Mouse (Mus musculus): ENCODE measurements around the gene Gm17190.
"Not testable (repeated sequence)": the region's sequence is repeated elsewhere in the genome, so short reads cannot be mapped to it uniquely, and the experiment has no call there.

Gm17190 gene

GRCm38 (mm10) chr13:96081754-96082153, at the start of gene Gm17190:
Gm17190 (plus strand) TSS chr13:96082054.
- in situ Hi-C loops (cut with MboI; ENCODE audit: low sequenced_read_pairs), result not testable (repeated sequence)

- in situ Hi-C loops (cut with MboI; ENCODE audit: low sequenced_read_pairs), result loop anchor here (25.0 kb wide), 2 partner anchors 348 to 548 kb away; partner anchors contain the start of gene Poc5
Observed at GRCm38 (mm10) chr13:96039536-96039935, 42.3 kb upstream of the Gm17190 start.

- in situ Hi-C loops (cut with MboI; ENCODE audit: low sequenced_read_pairs), result loop anchor here (25.0 kb wide), 2 partner anchors 347 to 547 kb away; partner anchors contain the start of gene Poc5
Observed at GRCm38 (mm10) chr13:96040275-96041042, 41.4 kb upstream of the Gm17190 start.

DNA sequence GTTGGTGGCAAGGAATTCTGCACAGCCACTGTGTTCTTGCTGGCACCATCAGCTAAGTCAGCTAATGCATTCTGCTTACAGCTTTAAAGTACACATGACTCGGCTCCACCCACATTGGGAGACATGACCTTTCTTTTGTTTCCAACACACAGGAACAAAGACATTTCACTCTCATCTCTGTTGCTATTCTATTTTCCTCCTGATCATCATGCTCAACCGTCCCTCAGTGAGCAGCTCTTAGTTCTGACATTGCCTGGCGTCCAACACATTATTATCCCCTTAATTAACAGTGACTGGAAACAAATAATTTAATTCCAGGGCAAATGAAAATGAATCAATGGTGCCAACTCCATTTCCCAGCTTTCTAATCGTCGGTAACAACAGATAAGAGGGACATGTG, 36.5 kb upstream of the Gm17190 start:
- in situ Hi-C loops (cut with MboI; ENCODE audit: low sequenced_read_pairs), result loop anchor here (25.0 kb wide), 2 partner anchors 342 to 542 kb away; partner anchors contain the start of gene Poc5

DNA sequence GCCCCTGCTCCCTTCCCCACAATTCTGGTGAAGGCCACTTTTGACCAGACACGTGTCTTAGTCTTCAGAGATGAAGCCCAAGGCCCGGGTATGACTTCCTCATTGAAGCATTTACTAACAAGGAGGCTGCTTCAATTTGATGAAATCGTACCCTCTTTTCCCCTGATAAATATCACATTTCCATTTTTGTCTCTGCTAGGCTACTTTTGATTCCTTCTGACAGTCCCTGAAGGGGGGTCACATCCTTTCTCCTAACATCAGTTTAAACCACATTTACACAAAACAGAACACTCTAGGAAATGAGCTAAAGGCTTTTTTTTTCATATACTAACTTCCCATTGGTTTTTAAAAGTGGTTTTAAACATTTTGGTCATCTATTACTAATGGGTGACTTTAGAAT, 29.1 kb upstream of the Gm17190 start:
- in situ Hi-C loops (cut with MboI; ENCODE audit: low sequenced_read_pairs), result no loop called here

GRCm38 (mm10) chr13:96073555-96073954, 8.3 kb upstream of the Gm17190 start:
- in situ Hi-C loops (cut with MboI; ENCODE audit: low sequenced_read_pairs), result no loop called here

- in situ Hi-C loops (cut with MboI; ENCODE audit: low sequenced_read_pairs), result not testable (repeated sequence)
Observed at GRCm38 (mm10) chr13:96081276-96081675, 578 bp upstream of the Gm17190 start, which contains the start of gene Gm20075. Gm20075 (minus strand) TSS chr13:96081376.

GRCm38 (mm10) chr13:96085581-96086302, 3.9 kb downstream of the Gm17190 start:
- in situ Hi-C loops (cut with MboI; ENCODE audit: low sequenced_read_pairs), result no loop called here

DNA sequence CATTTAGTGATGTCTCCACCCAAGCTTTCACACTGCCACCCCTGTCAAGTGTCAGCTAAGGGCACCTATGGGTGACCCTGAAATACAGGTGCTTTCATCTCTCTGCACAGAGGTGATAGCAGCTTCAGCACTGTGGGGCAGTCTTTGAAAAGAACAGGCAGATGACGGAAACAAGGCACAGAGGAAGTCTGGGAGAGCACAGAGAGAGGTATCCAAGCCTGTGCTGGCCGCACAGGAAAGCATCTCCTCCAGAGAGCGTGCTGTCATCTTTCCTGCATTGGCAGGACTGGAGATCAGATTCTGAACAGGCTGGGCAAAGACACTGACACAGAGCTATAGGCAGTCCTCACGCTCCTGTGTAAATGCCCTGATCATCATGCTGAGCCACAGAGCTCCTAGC, 9.1 kb downstream of the Gm17190 start:
- in situ Hi-C loops (cut with MboI; ENCODE audit: low sequenced_read_pairs), result no loop called here

DNA sequence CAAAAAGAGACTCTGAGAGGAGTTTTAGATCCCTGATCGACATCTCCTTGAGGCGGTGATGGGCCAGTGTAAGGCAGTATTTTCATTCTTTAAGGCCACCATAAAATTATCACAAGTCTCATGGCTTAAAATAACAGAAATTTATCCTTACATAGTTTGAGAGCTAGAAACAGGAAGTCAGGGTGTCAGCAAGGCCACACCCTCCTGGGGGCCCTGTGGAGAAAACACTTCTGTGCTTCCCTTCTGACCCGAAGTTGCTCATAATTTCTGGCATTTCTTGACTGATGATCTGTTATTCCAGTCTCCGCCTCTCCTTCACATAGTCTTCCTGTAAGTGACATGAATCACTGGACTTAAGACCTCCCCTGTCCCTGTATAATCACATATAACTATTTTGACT, 24.5 kb downstream of the Gm17190 start:
- in situ Hi-C loops (cut with MboI; ENCODE audit: low sequenced_read_pairs), result no loop called here

DNA sequence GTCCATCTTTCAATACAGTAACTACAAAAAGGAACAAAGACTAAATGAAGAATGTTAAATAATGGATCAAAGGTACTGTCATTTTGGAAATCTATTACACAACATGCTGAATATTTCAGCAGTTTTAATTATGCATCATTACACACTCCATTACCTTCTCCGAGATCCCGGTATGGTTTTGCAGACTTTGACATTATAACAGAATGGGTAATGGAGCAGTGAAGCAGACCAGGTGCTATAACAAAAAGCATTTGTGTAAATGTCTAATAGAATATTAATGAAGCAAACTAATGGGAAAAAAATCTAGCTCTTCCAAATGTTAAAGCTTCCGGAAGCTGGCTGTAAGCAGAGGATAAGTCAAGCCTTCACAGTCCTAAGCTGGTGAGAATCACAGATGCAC, 28.9 kb downstream of the Gm17190 start:
- in situ Hi-C loops (cut with MboI; ENCODE audit: low sequenced_read_pairs), result no loop called here

DNA sequence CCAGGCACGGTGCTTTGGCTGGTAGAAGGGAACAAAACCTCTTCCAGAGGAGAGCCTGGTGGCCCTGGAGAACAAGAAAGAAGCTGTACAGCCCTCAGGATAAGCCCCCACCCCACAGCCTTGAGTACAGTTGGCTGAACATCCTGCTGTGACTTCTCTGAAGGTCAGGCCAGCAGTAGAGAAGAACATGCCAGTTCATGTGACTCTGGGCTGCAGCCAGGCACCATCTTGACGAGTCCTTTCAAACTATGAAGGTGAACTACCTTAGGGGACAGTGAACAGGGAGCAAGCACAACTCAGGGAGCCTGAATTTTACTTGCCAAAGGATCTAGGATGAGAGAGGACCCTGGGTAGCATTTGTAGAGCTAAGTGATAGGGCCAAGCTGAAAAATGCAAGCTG, 30.9 kb downstream of the Gm17190 start:
- in situ Hi-C loops (cut with MboI; ENCODE audit: low sequenced_read_pairs), result no loop called here

- in situ Hi-C loops (cut with MboI; ENCODE audit: low sequenced_read_pairs), result no loop called here
Observed at GRCm38 (mm10) chr13:96125011-96125410, 43.2 kb downstream of the Gm17190 start.

DNA sequence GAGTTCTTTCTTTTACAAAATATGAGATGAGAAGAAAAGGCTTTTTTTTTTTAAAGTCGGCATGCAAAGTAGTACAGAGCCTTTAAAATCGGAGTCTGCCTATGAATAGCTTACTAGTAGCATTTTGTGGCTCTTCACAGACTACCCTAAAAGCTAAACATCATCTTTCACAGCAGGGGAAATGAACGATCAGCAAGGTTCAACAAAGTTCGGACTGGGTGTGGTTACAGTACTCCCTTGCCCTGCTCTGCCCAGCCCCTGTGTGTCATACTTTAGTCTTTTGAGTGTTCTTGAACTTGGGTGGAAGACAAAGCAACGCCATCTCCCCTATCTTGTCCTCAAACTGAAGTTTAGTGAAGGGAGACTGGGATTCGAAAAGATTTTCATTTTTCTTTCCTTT, 44.8 kb downstream of the Gm17190 start:
- in situ Hi-C loops (cut with MboI; ENCODE audit: low sequenced_read_pairs), result no loop called here

DNA sequence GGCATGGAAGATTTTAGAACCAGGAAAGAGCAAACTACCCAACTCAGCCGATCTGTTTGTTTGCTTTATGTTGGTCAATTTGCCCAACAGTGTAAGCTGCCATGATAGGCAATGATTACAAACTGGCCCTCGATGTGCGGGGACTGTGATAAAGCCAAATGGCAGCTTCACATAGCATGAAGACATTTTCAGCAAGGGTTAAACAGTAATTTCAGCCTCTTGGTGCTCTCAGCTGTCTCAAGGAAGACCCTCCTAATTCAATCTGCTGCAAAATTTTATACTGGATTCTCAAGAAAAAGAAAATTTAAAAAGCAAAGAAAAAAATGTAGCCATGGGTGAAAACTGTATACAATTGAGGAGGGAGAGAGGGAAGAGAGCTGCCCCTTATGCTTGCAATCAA, 47.2 kb downstream of the Gm17190 start:
- in situ Hi-C loops (cut with MboI; ENCODE audit: low sequenced_read_pairs), result no loop called here

- in situ Hi-C loops (cut with MboI; ENCODE audit: low sequenced_read_pairs), result no loop called here
Observed at GRCm38 (mm10) chr13:96131050-96131449, 49.2 kb downstream of the Gm17190 start.

GRCm38 (mm10) chr13:96131911-96132310, 50.1 kb downstream of the Gm17190 start:
- in situ Hi-C loops (cut with MboI; ENCODE audit: low sequenced_read_pairs), result no loop called here

- in situ Hi-C loops (cut with MboI; ENCODE audit: low sequenced_read_pairs), result no loop called here
Observed at GRCm38 (mm10) chr13:96132401-96132816, 50.6 kb downstream of the Gm17190 start, which contains the start of gene Sv2c. Sv2c (minus strand) TSS chr13:96132577.

All from CH12F3 (cell line).